Mouse (Mus musculus) midbrain, embryonic 16.5 days (tissue): ENCODE results near the gene 9930021J03Rik. TPM values are rescaled to one million over a fixed set of nuclear protein-coding genes. Genes with fewer than 3 reads are reported as not detected.

ENCODE experiments used
- ATAC-seq: fragments of 200-750 bp; cut with Nextera tagmentation; 2 replicates; pipeline ENCODE4 v1.8.0; 2017; ENCODE audit warnings: moderate TSS enrichment
- H3K27ac ChIP-seq: fragments of 300-500 bp; sonication (generic); 2 replicates; pipeline ENCODE4 v1.5.1; 2014; ENCODE audit warnings: mild to moderate bottlenecking, low read length, mixed read lengths
- H3K27me3 ChIP-seq: fragments of 300-500 bp; sonication (generic); 2 replicates; pipeline ENCODE4 v1.6.1; 2014; ENCODE audit warnings: low read depth, low read length, mixed read lengths; ENCODE audit not compliant: control insufficient read depth, insufficient read depth
- H3K36me3 ChIP-seq: fragments of 300-500 bp; sonication (generic); 2 replicates; pipeline ENCODE4 v1.6.1; 2014; ENCODE audit warnings: mild to moderate bottlenecking, low read length, moderate library complexity, mixed read lengths; ENCODE audit not compliant: control insufficient read depth, insufficient read depth
- H3K4me1 ChIP-seq: fragments of 300-500 bp; sonication (generic); 2 replicates; pipeline ENCODE4 v1.6.1; 2014; ENCODE audit warnings: mild to moderate bottlenecking, low read length, mixed read lengths; ENCODE audit not compliant: control insufficient read depth, insufficient read depth
- H3K4me2 ChIP-seq: fragments of 300-500 bp; sonication (generic); 2 replicates; pipeline ENCODE4 v1.6.1; 2014; ENCODE audit warnings: mild to moderate bottlenecking, low read length, mixed read lengths
- H3K4me3 ChIP-seq: fragments of 300-500 bp; sonication (generic); 2 replicates; pipeline ENCODE4 v1.5.1; 2014; ENCODE audit warnings: low read depth, mild to moderate bottlenecking, low read length, moderate library complexity, mixed read lengths
- H3K9ac ChIP-seq: fragments of 300-500 bp; sonication (generic); 2 replicates; pipeline ENCODE4 v1.6.1; 2014; ENCODE audit warnings: low read depth, low read length, mixed read lengths
- H3K9me3 ChIP-seq: fragments of 300-500 bp; sonication (generic); replicated peaks from 2 replicates; pipeline ENCODE4 v1.6.1; 2014; ENCODE audit warnings: mild to moderate bottlenecking, low read length, mixed read lengths; ENCODE audit not compliant: control insufficient read depth, poor library complexity, severe bottlenecking
- WGBS: fragments of 180-500 bp; shearing (Covaris S2); extraction: QIAGEN DNeasy Blood & Tissue Kit; methylation state at CpG from one replicate; pipeline ENCODE4 v1.1.7; 2014; 5-methylcytosine and 5-hydroxymethylcytosine counted together
- polyA plus RNA-seq: library from polyadenylated mRNA; unstranded; fragments of >200 nt; fragmentation: Nextera tagmentation; extraction: Ambion mirVana; gene quantifications from 2 replicates; pipeline ENCODE4 v1.2.1, GENCODE M21; 2015

9930021J03Rik gene
- polyA plus RNA-seq, 1 experiment from 2014 or later = 6.5 TPM

DNA sequence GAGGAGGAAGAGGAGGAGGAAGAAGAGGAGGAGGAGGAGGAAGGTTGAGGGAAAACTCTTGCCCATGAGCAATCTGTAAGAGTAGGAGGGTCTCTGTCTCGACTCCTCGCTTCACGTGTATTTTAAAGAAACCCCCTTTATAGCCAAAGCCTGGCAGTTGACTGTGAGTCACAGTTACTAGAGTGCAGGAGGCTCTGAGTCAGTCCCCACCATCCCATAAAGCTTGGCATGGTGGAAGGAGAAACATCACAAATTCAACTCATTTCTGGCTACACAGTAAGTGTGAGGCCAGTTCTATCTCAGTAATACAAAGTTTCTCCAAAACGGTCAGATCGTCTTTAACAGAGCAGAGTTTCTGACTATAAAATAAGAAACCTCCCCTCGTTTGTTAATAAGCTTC, 135.5 kb downstream of the 9930021J03Rik start:
- Histone ChIP-seq H3K27me3 (no peaks in the 10 kb centered on the region), H3K9me3 (no peaks in the 10 kb centered on the region), H3K4me3 (no peak overlapping the region), H3K9ac (no peak overlapping the region), H3K4me2 (no peak overlapping the region), H3K27ac (no peak overlapping the region), H3K4me1 (no peaks in the 10 kb centered on the region), H3K36me3 (no peaks in the 10 kb centered on the region)
- 90% methylated on average over 6 of the region's 6 CpGs for WGBS
- ATAC-seq = no peak

DNA sequence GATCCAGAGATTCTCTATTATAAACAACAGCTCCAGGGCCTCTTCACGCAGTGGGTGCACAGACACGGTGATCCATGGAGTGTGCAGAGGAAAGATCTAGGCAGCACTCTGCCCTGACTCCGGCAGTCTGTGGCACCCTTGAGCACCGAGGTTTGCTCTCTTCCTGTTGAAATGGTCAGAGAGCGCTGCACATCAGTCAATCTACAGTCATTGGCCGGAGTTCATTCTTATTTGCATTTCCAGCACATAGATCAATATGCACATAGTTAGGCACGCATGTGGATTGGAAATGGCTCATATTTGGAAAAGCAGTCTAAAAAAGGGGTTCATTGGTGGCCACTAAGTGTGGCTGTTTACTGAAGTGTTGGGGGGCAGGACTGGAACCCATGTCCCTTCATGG, 137.7 kb downstream of the 9930021J03Rik start:
- Histone ChIP-seq H3K9me3 (no peaks in the 10 kb centered on the region), H3K36me3 (no peaks in the 10 kb centered on the region), H3K27me3 (no peaks in the 10 kb centered on the region), H3K27ac (no peak overlapping the region), H3K4me2 (no peak overlapping the region), H3K4me1 (no peaks in the 10 kb centered on the region), H3K4me3 (no peak overlapping the region), H3K9ac (no peak overlapping the region)
- ATAC-seq = no peak
- 93% methylated on average over 7 of the region's 7 CpGs for WGBS

GRCm38 (mm10) chr19:29666965-29667594, 138.7 kb downstream of the 9930021J03Rik start:
- ATAC-seq = no peak
- no peak overlapping the region for H3K27ac ChIP-seq
- 90% methylated on average over 5 of the region's 5 CpGs for WGBS
- H3K27me3 ChIP-seq = no peaks in the 10 kb centered on the region
- H3K9ac ChIP-seq = no peak overlapping the region
- H3K4me1 ChIP-seq = no peaks in the 10 kb centered on the region
- no peak overlapping the region for H3K4me2 ChIP-seq
- no peaks in the 10 kb centered on the region for H3K36me3 ChIP-seq
- no peak overlapping the region for H3K4me3 ChIP-seq
- no peaks in the 10 kb centered on the region for H3K9me3 ChIP-seq

GRCm38 (mm10) chr19:29666164-29666563, 139.6 kb downstream of the 9930021J03Rik start:
- Histone ChIP-seq H3K27ac (no peak overlapping the region), H3K4me2 (no peak overlapping the region), H3K27me3 (no peaks in the 10 kb centered on the region), H3K9ac (no peak overlapping the region), H3K4me3 (no peak overlapping the region), H3K4me1 (no peaks in the 10 kb centered on the region), H3K9me3 (no peaks in the 10 kb centered on the region), H3K36me3 (no peaks in the 10 kb centered on the region)
- ATAC-seq = no peak
- 86% methylated on average over 4 of the region's 4 CpGs for WGBS

- H3K9ac ChIP-seq = no peak overlapping the region
- H3K9me3 ChIP-seq = no peaks in the 10 kb centered on the region
- 88% methylated on average over 5 of the region's 5 CpGs for WGBS
- ATAC-seq = no peak
- no peak overlapping the region for H3K27ac ChIP-seq
- H3K4me2 ChIP-seq = no peak overlapping the region
- H3K4me3 ChIP-seq = no peak overlapping the region
- no peaks in the 10 kb centered on the region for H3K27me3 ChIP-seq
- no peaks in the 10 kb centered on the region for H3K36me3 ChIP-seq
- no peaks in the 10 kb centered on the region for H3K4me1 ChIP-seq
These were observed 140.9 kb downstream of the 9930021J03Rik start for GRCm38 (mm10) chr19:29664934-29665333.

Other genes starting within 250 kb of the 9930021J03Rik start
- gene Ermp1, start 157.6 kb downstream of the 9930021J03Rik start, polyA plus RNA-seq = 9.4 and 10.9 TPM in 2 replicates
- not detected in 2 replicates for gene Mlana, start 108.2 kb downstream of the 9930021J03Rik start, polyA plus RNA-seq
- 53.5 and 61.4 TPM in 2 replicates for gene Ranbp6, start 7.0 kb upstream of the 9930021J03Rik start, polyA plus RNA-seq
- gene Il33, start 119.1 kb upstream of the 9930021J03Rik start, polyA plus RNA-seq = 0.97 and 2.8 TPM in 2 replicates
- gene Trpd52l3, start 197.8 kb upstream of the 9930021J03Rik start, polyA plus RNA-seq = not detected in 2 replicates
- gene Uhrf2, start 224.5 kb upstream of the 9930021J03Rik start, polyA plus RNA-seq = 49.7 and 61.2 TPM in 2 replicates